Mouse (Mus musculus): ENCODE results near the gene A430089I19Rik.
"Not testable (repeated sequence)": the region's sequence is repeated elsewhere in the genome, so short reads cannot be mapped to it uniquely, and the experiment has no call there.

The A430089I19Rik gene

GRCm38 (mm10) chr5:94306696-94307095 lies at the start of gene A430089I19Rik:
Gene A430089I19Rik (minus strand): TSS chr5:94306796.
- DNase-seq, result not testable (repeated sequence)

GRCm38 (mm10) chr5:94339449-94339848 lies 32.9 kb upstream of the A430089I19Rik start, which contains the start of gene AA792892:
Gene AA792892 (plus strand): TSS chr5:94339749.
- not testable (repeated sequence) for DNase-seq

DNA sequence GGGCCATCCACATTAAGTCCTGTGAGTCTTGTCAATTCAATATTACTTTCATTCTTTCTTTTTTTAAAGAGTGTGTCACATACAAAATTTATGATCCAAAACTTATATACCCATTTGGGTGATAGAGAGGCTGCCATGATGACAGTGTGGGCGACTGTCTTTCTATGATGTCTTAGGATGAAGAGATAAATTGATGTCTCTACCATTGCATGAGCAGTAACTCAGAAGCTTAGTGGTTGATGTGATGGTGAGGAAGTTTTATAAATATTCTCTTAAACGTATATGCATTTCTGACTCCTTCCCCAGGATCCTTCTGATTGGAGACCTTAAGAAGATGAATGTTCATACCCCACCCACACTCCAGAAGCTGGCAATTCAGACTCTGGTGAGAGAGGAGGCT lies 7.5 kb upstream of the A430089I19Rik start, which contains the start of gene Gm6502:
Gene Gm6502, plus strand, starts transcription at position 301 of the 400 bp plus-strand sequence.
- DNase-seq, result not testable (repeated sequence)
